In genomic region chr13:33935465-33936181, GRCm38 (mm10) we compare ENCODE assay signal across 8 mouse cellular contexts. TPM values are rescaled to one million over a fixed set of nuclear protein-coding genes. Genes with fewer than 3 reads are reported as not detected.
DNase-seq lines count a peak whose midpoint lies in the region; ATAC-seq and TF ChIP-seq lines count a peak whose summit lies in the region.

No protein-coding gene starts in this region.

- peak overlapping the region; percentile 63 for H3K4me3 ChIP-seq in embryonic facial prominence, embryonic 14.5 days (ENCODE audit: low read depth, low read length)
- peak overlapping the region; percentile 70 for H3K4me3 ChIP-seq in limb, embryonic 14.5 days (replicated peaks; ENCODE audit: low read length)
- peak overlapping the region; percentile 69 for H3K4me3 ChIP-seq in midbrain, embryonic 16.5 days (ENCODE audit: low read depth, low read length)

- peak; percentile 87 for ATAC-seq in embryonic facial prominence, embryonic 14.5 days (ENCODE audit: low read depth)
- peak; percentile 81 for ATAC-seq in limb, embryonic 14.5 days (ENCODE audit: low FRiP score, low read depth)
- peak; percentile 90 for ATAC-seq in midbrain, embryonic 16.5 days

- H3K27ac ChIP-seq in embryonic facial prominence, embryonic 14.5 days (replicated peaks; ENCODE audit: low read depth, low read length) = peak overlapping the region; percentile 3; the same call in 1 of the 2 replicates
- no peak overlapping the region for H3K27ac ChIP-seq in limb, embryonic 14.5 days (replicated peaks; ENCODE audit: low read depth, low read length)
- 0 out of 2 replicates have a peak overlapping the region, but pooled peaks have one; percentile 7 for H3K27ac ChIP-seq in midbrain, embryonic 16.5 days (ENCODE audit: low read length)

- no peak for TF ChIP-seq POLR2A in limb, embryonic 14.5 days (IDR thresholded peaks at IDR 0.05; ENCODE audit: borderline replicate concordance, extremely low read depth, insufficient read depth, insufficient read length)

- peak; percentile 73 for DNase-seq in 3T3-L1 (ENCODE audit: low read depth, low spot score)
- peak; percentile 78 to 80 for DNase-seq in adrenal gland, postnatal 36 days
- peak; percentile 76 for DNase-seq in embryonic facial prominence, embryonic 14.5 days (ENCODE audit: low spot score)
- DNase-seq in heart, adult 9 months (ENCODE audit: low spot score in 2 of 2) = peak; percentile 67 to 73
- DNase-seq in kidney, adult 8-10 months = peak; percentile 28 to 38
- DNase-seq in limb, embryonic 14.5 days (ENCODE audit: low spot score) = peak; percentile 37
- peak; percentile 75 for DNase-seq in testis, postnatal 10 days (ENCODE audit: low spot score)

- H3K4me2 ChIP-seq in embryonic facial prominence, embryonic 14.5 days (ENCODE audit: low read depth, low read length) = peak overlapping the region; percentile 69
- peak overlapping the region; percentile 83 for H3K4me2 ChIP-seq in limb, embryonic 14.5 days (replicated peaks; ENCODE audit: low read depth, low read length, severe bottlenecking)
- peak overlapping the region; percentile 81 for H3K4me2 ChIP-seq in midbrain, embryonic 16.5 days (ENCODE audit: low read length)

- WGBS in embryonic facial prominence, embryonic 14.5 days = 0% methylated on average over 33 of the region's 44 CpGs
- WGBS in limb, embryonic 14.5 days = under 1% methylated on average over 36 of the region's 44 CpGs
- under 1% methylated on average over 35 of the region's 44 CpGs for WGBS in midbrain, embryonic 16.5 days

- H3K9ac ChIP-seq in embryonic facial prominence, embryonic 14.5 days (ENCODE audit: low read depth, low read length) = peak overlapping the region; percentile 83
- peak overlapping the region; percentile 86 for H3K9ac ChIP-seq in limb, embryonic 14.5 days (ENCODE audit: low read depth, low read length, severe bottlenecking)
- H3K9ac ChIP-seq in midbrain, embryonic 16.5 days (ENCODE audit: low read depth, low read length) = peak overlapping the region; percentile 90

- no peaks in the 10 kb centered on the region for H3K9me3 ChIP-seq in embryonic facial prominence, embryonic 14.5 days (ENCODE audit: control insufficient read depth, low read length)
- no peaks in the 10 kb centered on the region for H3K9me3 ChIP-seq in limb, embryonic 14.5 days (ENCODE audit: control insufficient read depth, low read length)
- H3K9me3 ChIP-seq in midbrain, embryonic 16.5 days (replicated peaks; ENCODE audit: control insufficient read depth, low read length, poor library complexity, severe bottlenecking) = no peaks in the 10 kb centered on the region

- no peaks in the 10 kb centered on the region for H3K36me3 ChIP-seq in embryonic facial prominence, embryonic 14.5 days (ENCODE audit: control insufficient read depth, insufficient read depth, low read length)
- 0 out of 2 replicates have a peak, but pooled peaks cover 3% of the 10 kb centered on the region for H3K36me3 ChIP-seq in limb, embryonic 14.5 days (ENCODE audit: control insufficient read depth, insufficient read depth, low read length)
- H3K36me3 ChIP-seq in midbrain, embryonic 16.5 days (ENCODE audit: control insufficient read depth, insufficient read depth, low read length) = no peaks in the 10 kb centered on the region

- H3K4me1 ChIP-seq in embryonic facial prominence, embryonic 14.5 days (ENCODE audit: control insufficient read depth, insufficient read depth, low read length) = peaks cover 9% of the 10 kb centered on the region; the same call in 1 of the 2 replicates
- H3K4me1 ChIP-seq in limb, embryonic 14.5 days (ENCODE audit: control insufficient read depth, insufficient read depth, low read length) = no peaks in the 10 kb centered on the region
- peaks cover 5% of the 10 kb centered on the region for H3K4me1 ChIP-seq in midbrain, embryonic 16.5 days (ENCODE audit: control insufficient read depth, insufficient read depth, low read length)

- H3K27me3 ChIP-seq in embryonic facial prominence, embryonic 14.5 days (replicated peaks; ENCODE audit: control insufficient read depth, insufficient read depth, low read length) = no peaks in the 10 kb centered on the region
- H3K27me3 ChIP-seq in limb, embryonic 14.5 days (ENCODE audit: control insufficient read depth, insufficient read depth, low read length) = no peaks in the 10 kb centered on the region
- H3K27me3 ChIP-seq in midbrain, embryonic 16.5 days (ENCODE audit: control insufficient read depth, insufficient read depth, low read depth, low read length) = no peaks in the 10 kb centered on the region

RNA-seq across cellular contexts. Expression of gene Nqo2, which starts 28.9 kb away (rescaled TPM):
- 10 to 100 TPM; 30.1 to 69.5 TPM for total RNA-seq in adrenal gland, postnatal 36 days (2021)
- polyA plus RNA-seq in embryonic facial prominence, embryonic 14.5 days (2014; fragmentation: Nextera tagmentation; extraction: Ambion mirVana) = 20.0 and 22.0 TPM in 2 replicates
- polyA plus RNA-seq in limb, embryonic 14.5 days (2012; rRNA removed) = 8.1 and 10.1 TPM in 2 replicates
- 15.4 and 16.1 TPM in 2 replicates for polyA plus RNA-seq in limb, embryonic 14.5 days (2014; fragmentation: Nextera tagmentation; extraction: Ambion mirVana)
- 6.3 and 7.7 TPM in 2 replicates for polyA plus RNA-seq in midbrain, embryonic 16.5 days (2015; fragmentation: Nextera tagmentation; extraction: Ambion mirVana)

RNA-seq across cellular contexts. Expression of gene Serpinb6c, which starts 30.1 kb away (rescaled TPM):
- under 1 TPM in 1 of 2 experiments, not detected in 1; 0.36 TPM for total RNA-seq in adrenal gland, postnatal 36 days (2021)
- 0.38 and 0.41 TPM in 2 replicates for polyA plus RNA-seq in embryonic facial prominence, embryonic 14.5 days (2014; fragmentation: Nextera tagmentation; extraction: Ambion mirVana)
- 0.25 and 0.27 TPM in 2 replicates for polyA plus RNA-seq in limb, embryonic 14.5 days (2012; rRNA removed)
- 0.54 and 0.80 TPM in 2 replicates for polyA plus RNA-seq in limb, embryonic 14.5 days (2014; fragmentation: Nextera tagmentation; extraction: Ambion mirVana)
- 0.21 and 0.36 TPM in 2 replicates for polyA plus RNA-seq in midbrain, embryonic 16.5 days (2015; fragmentation: Nextera tagmentation; extraction: Ambion mirVana)
